Mouse (Mus musculus): ENCODE measurements at regions not wholly inside any gene's neighbourhood (a gene's known extent, or its start where the extent isn't known, plus 50 kb on each side); places are given as distances from the start of the nearest gene placed in this dataset.
A peak's percentile ranks its signal among the peaks of the same experiment; 100 is the strongest.

DNA sequence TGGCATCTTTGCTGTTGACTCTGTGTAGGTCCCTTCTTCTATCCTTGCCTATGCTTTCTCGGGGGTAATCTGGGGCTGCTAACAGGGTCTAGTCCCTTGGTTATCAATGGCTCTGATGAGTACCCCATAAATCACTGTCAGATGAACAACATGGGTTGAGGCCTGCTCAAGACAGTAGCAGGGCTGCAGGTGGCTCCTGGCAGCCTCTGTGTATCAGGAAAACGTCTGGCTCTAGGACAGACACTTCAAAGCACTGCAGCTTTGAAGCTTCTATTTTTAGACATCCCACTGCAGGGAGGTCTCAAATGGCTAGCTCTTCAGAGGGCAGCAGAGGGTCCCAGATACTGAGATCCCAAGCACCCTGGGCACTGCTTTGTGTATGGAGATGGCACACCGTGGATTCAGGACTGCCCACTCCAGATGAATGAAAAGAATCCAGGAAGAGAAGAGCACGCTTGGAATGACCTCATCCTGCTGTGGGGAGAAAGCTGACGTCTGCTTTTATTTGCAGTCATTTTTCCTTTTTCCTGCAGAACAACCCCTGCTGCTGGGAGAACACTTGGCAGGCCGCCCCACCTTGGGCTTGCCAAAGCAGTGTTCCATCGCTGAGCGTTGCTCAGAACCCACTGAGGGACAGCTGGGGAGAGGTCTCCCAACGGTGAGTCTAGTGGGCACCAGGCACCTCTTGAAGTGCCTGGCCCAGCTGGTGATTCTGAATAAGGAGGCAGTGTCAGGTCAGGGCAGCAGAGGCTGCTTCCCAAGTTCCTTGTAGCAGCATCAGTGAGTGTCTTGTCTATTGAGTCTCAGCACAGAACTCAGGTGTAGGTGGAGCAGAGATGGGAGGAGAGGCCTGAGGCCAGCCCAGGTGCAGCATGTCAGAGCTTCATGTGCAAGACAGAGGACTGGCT is 54.0 kb upstream of the Shh start:
- peak; percentile 81 for DNase-seq

DNA sequence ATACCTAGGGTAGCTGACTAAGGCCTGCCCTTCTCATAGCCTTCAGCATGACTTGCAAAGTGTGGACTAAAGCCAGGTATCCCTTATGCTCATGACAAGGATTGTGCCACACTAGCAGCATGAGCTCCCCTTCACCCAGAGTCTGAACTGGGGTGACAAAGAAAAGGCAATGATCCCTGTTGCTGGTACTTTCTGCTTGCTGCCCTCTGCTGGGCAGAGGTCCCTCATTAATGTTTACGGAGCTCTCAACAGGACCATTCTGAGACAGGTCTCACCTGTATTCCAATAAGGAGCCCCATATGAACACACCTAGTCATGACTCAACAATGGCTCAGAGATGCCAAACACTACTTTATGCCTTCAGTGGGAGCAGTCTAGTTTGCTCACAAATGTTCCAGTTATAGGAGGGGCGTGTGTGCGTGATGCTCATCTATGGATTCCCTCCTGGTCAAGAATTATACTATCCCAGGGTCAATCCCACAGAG is 52.0 kb upstream of the Shh start:
- no peak for DNase-seq

Measured in cerebellum, adult 11-12 months (tissue).